Mouse (Mus musculus): ENCODE data around the gene Kcnc3. TPM values are rescaled to one million over a fixed set of nuclear protein-coding genes. Genes with fewer than 3 reads are reported as not detected.

Kcnc3 gene
- polyA plus RNA-seq, 1 experiment from 2014 or later = 0.18 TPM

GRCm38 (mm10) chr7:44651416-44651815 is 61.0 kb downstream of the Kcnc3 start:
- Histone ChIP-seq H3K9ac (ENCODE audit: low read depth, low read length) (no peak overlapping the region), H3K4me2 (replicated peaks; ENCODE audit: low read depth, low read length) (no peak overlapping the region), H3K4me3 (ENCODE audit: low read length) (no peak overlapping the region), H3K27me3 (ENCODE audit: control insufficient read depth, insufficient read depth, low read length) (no peaks in the 10 kb centered on the region; the same call in 1 of the 2 replicates), H3K4me1 (ENCODE audit: control insufficient read depth, insufficient read depth, low read length) (no peaks in the 10 kb centered on the region), H3K27ac (ENCODE audit: low read depth, low read length) (no peak overlapping the region), H3K9me3 (ENCODE audit: control insufficient read depth, low read length) (no peaks in the 10 kb centered on the region), H3K36me3 (ENCODE audit: control insufficient read depth, insufficient read depth, low read length) (no peaks in the 10 kb centered on the region)
- ATAC-seq (ENCODE audit: low FRiP score, low TSS enrichment) = no peak
- WGBS = 80% methylated on average over 7 of the region's 7 CpGs

GRCm38 (mm10) chr7:44653773-44654172 is 63.3 kb downstream of the Kcnc3 start:
- ATAC-seq (ENCODE audit: low FRiP score, low TSS enrichment) = no peak
- Histone ChIP-seq H3K4me1 (ENCODE audit: control insufficient read depth, insufficient read depth, low read length) (no peaks in the 10 kb centered on the region), H3K4me2 (replicated peaks; ENCODE audit: low read depth, low read length) (no peak overlapping the region), H3K27ac (ENCODE audit: low read depth, low read length) (no peak overlapping the region), H3K36me3 (ENCODE audit: control insufficient read depth, insufficient read depth, low read length) (no peaks in the 10 kb centered on the region), H3K9me3 (ENCODE audit: control insufficient read depth, low read length) (no peaks in the 10 kb centered on the region), H3K9ac (ENCODE audit: low read depth, low read length) (no peak overlapping the region), H3K4me3 (ENCODE audit: low read length) (no peak overlapping the region), H3K27me3 (ENCODE audit: control insufficient read depth, insufficient read depth, low read length) (no peaks in the 10 kb centered on the region)
- WGBS = 47% methylated on average over 8 of the region's 8 CpGs

Other genes starting within 250 kb of the Kcnc3 start
- gene Syt3, start 206.6 kb upstream of the Kcnc3 start, polyA plus RNA-seq (2014; fragmentation: Nextera tagmentation; extraction: Ambion mirVana) = 1.4 and 2.3 TPM in 2 replicates
- gene 1700008O03Rik, start 204.8 kb upstream of the Kcnc3 start, polyA plus RNA-seq (2014; fragmentation: Nextera tagmentation; extraction: Ambion mirVana) = 1.0 and 1.5 TPM in 2 replicates
- 0.50 and 0.70 TPM in 2 replicates for gene Lrrc4b, start 161.6 kb upstream of the Kcnc3 start, polyA plus RNA-seq (2014; fragmentation: Nextera tagmentation; extraction: Ambion mirVana)
- gene Aspdh, start 125.3 kb upstream of the Kcnc3 start, polyA plus RNA-seq (2014; fragmentation: Nextera tagmentation; extraction: Ambion mirVana) = 0.88 and 1.6 TPM in 2 replicates
- 64.9 and 78.9 TPM in 2 replicates for gene Josd2, start 122.7 kb upstream of the Kcnc3 start, polyA plus RNA-seq (2014; fragmentation: Nextera tagmentation; extraction: Ambion mirVana)
- 122 and 138 TPM in 2 replicates for gene Emc10, start 94.1 kb upstream of the Kcnc3 start, polyA plus RNA-seq (2014; fragmentation: Nextera tagmentation; extraction: Ambion mirVana)
- gene Fam71e1, start 94.1 kb upstream of the Kcnc3 start, polyA plus RNA-seq (2014; fragmentation: Nextera tagmentation; extraction: Ambion mirVana) = 13.2 and 16.6 TPM in 2 replicates
- gene Mybpc2, start 66.0 kb upstream of the Kcnc3 start, polyA plus RNA-seq (2014; fragmentation: Nextera tagmentation; extraction: Ambion mirVana) = 0.06 and 0.18 TPM in 2 replicates
- gene Spib, start 58.6 kb upstream of the Kcnc3 start, polyA plus RNA-seq (2014; fragmentation: Nextera tagmentation; extraction: Ambion mirVana) = not detected in 2 replicates
- 51.6 and 69.5 TPM in 2 replicates for gene Pold1, start 41.8 kb upstream of the Kcnc3 start, polyA plus RNA-seq (2014; fragmentation: Nextera tagmentation; extraction: Ambion mirVana)
- gene Nr1h2, start 36.7 kb upstream of the Kcnc3 start, polyA plus RNA-seq (2014; fragmentation: Nextera tagmentation; extraction: Ambion mirVana) = 69.1 and 69.8 TPM in 2 replicates
- gene Napsa, start 18.3 kb upstream of the Kcnc3 start, polyA plus RNA-seq (2014; fragmentation: Nextera tagmentation; extraction: Ambion mirVana) = 5.0 and 7.0 TPM in 2 replicates
- 1.3 and 1.8 TPM in 2 replicates for gene Myh14, start 80.2 kb downstream of the Kcnc3 start, polyA plus RNA-seq (2014; fragmentation: Nextera tagmentation; extraction: Ambion mirVana)
- not detected in 2 replicates for gene Izumo2, start 118.1 kb downstream of the Kcnc3 start, polyA plus RNA-seq (2014; fragmentation: Nextera tagmentation; extraction: Ambion mirVana)
- 35.2 and 43.4 TPM in 2 replicates for gene Vrk3, start 157.7 kb downstream of the Kcnc3 start, polyA plus RNA-seq (2014; fragmentation: Nextera tagmentation; extraction: Ambion mirVana)
- 2.5 and 3.1 TPM in 2 replicates for gene Zfp473, start 160.4 kb downstream of the Kcnc3 start, polyA plus RNA-seq (2014; fragmentation: Nextera tagmentation; extraction: Ambion mirVana)
- 59.5 and 61.9 TPM in 2 replicates for gene Nup62, start 225.4 kb downstream of the Kcnc3 start, polyA plus RNA-seq (2014; fragmentation: Nextera tagmentation; extraction: Ambion mirVana)
- 1.7 and 2.0 TPM in 2 replicates for gene Il4i1, start 225.7 kb downstream of the Kcnc3 start, polyA plus RNA-seq (2014; fragmentation: Nextera tagmentation; extraction: Ambion mirVana)
- 2.5 and 6.3 TPM in 2 replicates for gene Atf5, start 226.0 kb downstream of the Kcnc3 start, polyA plus RNA-seq (2014; fragmentation: Nextera tagmentation; extraction: Ambion mirVana)

All from kidney, embryonic 14.5 days (tissue).